Mouse (Mus musculus) midbrain, embryonic 11.5 days (tissue): ENCODE measurements at regions not wholly inside any gene's neighbourhood (a gene's known extent, or its start where the extent isn't known, plus 50 kb on each side); places are given as distances from the start of the nearest gene placed in this dataset.

Experiments used
- ATAC-seq: fragments of 200-750 bp; cut with Nextera tagmentation; 2 replicates; pipeline ENCODE4 v1.8.0; 2017; ENCODE audit warnings: moderate TSS enrichment, moderate library complexity; ENCODE audit not compliant: low FRiP score
- DNase-seq: peaks from one replicate; pipeline ENCODE4 v3.0.0; 2015; ENCODE audit warnings: low spot score; ENCODE audit errors: missing footprints
- H3K27ac ChIP-seq: fragments of 300-500 bp; sonication (generic); 2 replicates; pipeline ENCODE4 v1.5.1; 2014; ENCODE audit warnings: low read depth, low read length
- H3K27me3 ChIP-seq: fragments of 300-500 bp; sonication (generic); 2 replicates; pipeline ENCODE4 v1.6.1; 2014; ENCODE audit warnings: mild to moderate bottlenecking, low read length, moderate library complexity, mixed read lengths; ENCODE audit not compliant: control insufficient read depth, insufficient read depth
- H3K36me3 ChIP-seq: fragments of 300-500 bp; sonication (generic); 2 replicates; pipeline ENCODE4 v1.6.1; 2014; ENCODE audit warnings: mild to moderate bottlenecking, low read length, moderate library complexity, mixed read lengths; ENCODE audit not compliant: control insufficient read depth, insufficient read depth
- H3K4me1 ChIP-seq: fragments of 300-500 bp; sonication (generic); 2 replicates; pipeline ENCODE4 v1.6.1; 2014; ENCODE audit warnings: low read length; ENCODE audit not compliant: control insufficient read depth, insufficient read depth
- H3K4me2 ChIP-seq: fragments of 300-500 bp; sonication (generic); 2 replicates; pipeline ENCODE4 v1.6.1; 2014; ENCODE audit warnings: mild to moderate bottlenecking, moderate library complexity
- H3K4me3 ChIP-seq: fragments of 300-500 bp; sonication (generic); 2 replicates; pipeline ENCODE4 v1.5.1; 2014; ENCODE audit warnings: low read depth, low read length
- H3K9ac ChIP-seq: fragments of 300-500 bp; sonication (generic); 2 replicates; pipeline ENCODE4 v1.6.1; 2014; ENCODE audit warnings: low read length
- H3K9me3 ChIP-seq: fragments of 300-500 bp; sonication (generic); 2 replicates; pipeline ENCODE4 v1.6.1; 2016; ENCODE audit warnings: low read length; ENCODE audit not compliant: control insufficient read depth
- WGBS: fragments of 180-500 bp; shearing (Covaris S2); extraction: QIAGEN DNeasy Blood & Tissue Kit; methylation state at CpG from one replicate; pipeline ENCODE4 v1.1.7; 2014; 5-methylcytosine and 5-hydroxymethylcytosine counted together

GRCm38 (mm10) chr6:148539207-148539960, 95.2 kb upstream of the Tmtc1 start:
- ATAC-seq (no peak; the same call in 1 of the 2 replicates), DNase-seq (peak; percentile 83)
- Histone ChIP-seq H3K36me3 (no peaks in the 10 kb centered on the region), H3K27ac (no peak overlapping the region), H3K9ac (no peak overlapping the region), H3K27me3 (no peaks in the 10 kb centered on the region), H3K9me3 (no peaks in the 10 kb centered on the region), H3K4me1 (0 out of 2 replicates have a peak, but pooled peaks cover 7% of the 10 kb centered on the region), H3K4me3 (no peak overlapping the region), H3K4me2 (no peak overlapping the region)
- WGBS, result 38% methylated on average over 4 of the region's 4 CpGs

GRCm38 (mm10) chr6:148534364-148534763, 90.2 kb upstream of the Tmtc1 start:
- Histone ChIP-seq H3K9me3 (no peaks in the 10 kb centered on the region), H3K27ac (no peak overlapping the region), H3K4me1 (0 out of 2 replicates have a peak, but pooled peaks cover 2% of the 10 kb centered on the region), H3K4me3 (no peak overlapping the region), H3K27me3 (no peaks in the 10 kb centered on the region), H3K9ac (no peak overlapping the region), H3K4me2 (no peak overlapping the region), H3K36me3 (no peaks in the 10 kb centered on the region)
- no peak for ATAC-seq
- DNase-seq, result no peak
- WGBS, result 78% methylated on average over 4 of the region's 4 CpGs

GRCm38 (mm10) chr6:148531068-148531467, 86.9 kb upstream of the Tmtc1 start:
- 91% methylated on average over 1 of the region's 1 CpGs for WGBS
- Histone ChIP-seq H3K9me3 (no peaks in the 10 kb centered on the region), H3K27me3 (no peaks in the 10 kb centered on the region), H3K4me1 (no peaks in the 10 kb centered on the region), H3K27ac (no peak overlapping the region), H3K36me3 (no peaks in the 10 kb centered on the region), H3K4me3 (no peak overlapping the region), H3K9ac (no peak overlapping the region), H3K4me2 (no peak overlapping the region)
- ATAC-seq (no peak), DNase-seq (no peak)

GRCm38 (mm10) chr6:148528611-148529010, 84.4 kb upstream of the Tmtc1 start:
- Histone ChIP-seq H3K4me3 (no peak overlapping the region), H3K27me3 (no peaks in the 10 kb centered on the region), H3K9me3 (no peaks in the 10 kb centered on the region), H3K36me3 (no peaks in the 10 kb centered on the region), H3K4me2 (no peak overlapping the region), H3K4me1 (no peaks in the 10 kb centered on the region), H3K9ac (no peak overlapping the region), H3K27ac (no peak overlapping the region)
- no peak for DNase-seq
- 89% methylated on average over 2 of the region's 2 CpGs for WGBS
- ATAC-seq, result no peak

GRCm38 (mm10) chr6:148522893-148523292, 78.7 kb upstream of the Tmtc1 start:
- H3K4me3 ChIP-seq, result no peak overlapping the region
- H3K4me2 ChIP-seq, result no peak overlapping the region
- H3K27ac ChIP-seq, result no peak overlapping the region
- H3K9me3 ChIP-seq, result no peaks in the 10 kb centered on the region
- H3K9ac ChIP-seq, result no peak overlapping the region
- no peaks in the 10 kb centered on the region for H3K4me1 ChIP-seq
- 79% methylated on average over 1 of the region's 1 CpGs for WGBS
- ATAC-seq, result no peak
- no peak for DNase-seq
- H3K27me3 ChIP-seq, result no peaks in the 10 kb centered on the region
- no peaks in the 10 kb centered on the region for H3K36me3 ChIP-seq

GRCm38 (mm10) chr6:148517536-148518245, 73.5 kb upstream of the Tmtc1 start:
- no peak for DNase-seq
- Histone ChIP-seq H3K4me1 (no peaks in the 10 kb centered on the region), H3K27me3 (no peaks in the 10 kb centered on the region), H3K36me3 (no peaks in the 10 kb centered on the region), H3K27ac (no peak overlapping the region), H3K4me3 (no peak overlapping the region), H3K9me3 (no peaks in the 10 kb centered on the region), H3K9ac (no peak overlapping the region), H3K4me2 (no peak overlapping the region)
- ATAC-seq, result no peak
- 91% methylated on average over 2 of the region's 2 CpGs for WGBS

- H3K9ac ChIP-seq, result no peak overlapping the region
- ATAC-seq (no peak), DNase-seq (no peak)
- H3K4me1 ChIP-seq, result no peaks in the 10 kb centered on the region
- H3K4me3 ChIP-seq, result no peak overlapping the region
- H3K27me3 ChIP-seq, result no peaks in the 10 kb centered on the region
- WGBS, result 73% methylated on average over 4 of the region's 4 CpGs
- H3K27ac ChIP-seq, result no peak overlapping the region
- no peaks in the 10 kb centered on the region for H3K36me3 ChIP-seq
- H3K4me2 ChIP-seq, result no peak overlapping the region
- H3K9me3 ChIP-seq, result no peaks in the 10 kb centered on the region
Measured at GRCm38 (mm10) chr6:148516654-148517053, 72.5 kb upstream of the Tmtc1 start.

- H3K27ac ChIP-seq, result no peak overlapping the region
- no peak overlapping the region for H3K4me2 ChIP-seq
- H3K9me3 ChIP-seq, result no peaks in the 10 kb centered on the region
- DNase-seq (no peak), ATAC-seq (no peak)
- no peaks in the 10 kb centered on the region for H3K36me3 ChIP-seq
- WGBS, result 86% methylated on average over 6 of the region's 6 CpGs
- no peaks in the 10 kb centered on the region for H3K27me3 ChIP-seq
- no peak overlapping the region for H3K4me3 ChIP-seq
- no peaks in the 10 kb centered on the region for H3K4me1 ChIP-seq
- no peak overlapping the region for H3K9ac ChIP-seq
Measured at GRCm38 (mm10) chr6:148515105-148515504, 70.9 kb upstream of the Tmtc1 start.

GRCm38 (mm10) chr6:148514645-148515044, 70.5 kb upstream of the Tmtc1 start:
- ATAC-seq (no peak), DNase-seq (no peak)
- no peak overlapping the region for H3K27ac ChIP-seq
- no peak overlapping the region for H3K4me2 ChIP-seq
- no peaks in the 10 kb centered on the region for H3K4me1 ChIP-seq
- 91% methylated on average over 1 of the region's 1 CpGs for WGBS
- no peaks in the 10 kb centered on the region for H3K9me3 ChIP-seq
- H3K27me3 ChIP-seq, result no peaks in the 10 kb centered on the region
- H3K36me3 ChIP-seq, result no peaks in the 10 kb centered on the region
- no peak overlapping the region for H3K4me3 ChIP-seq
- H3K9ac ChIP-seq, result no peak overlapping the region
